ENCODE assay signal across 11 mouse cellular contexts in genomic region chr9:107618098-107618497, GRCm38 (mm10). TPM values are rescaled to one million over a fixed set of nuclear protein-coding genes. Genes with fewer than 3 reads are reported as not detected.
DNase-seq lines count a peak whose midpoint lies in the region; ATAC-seq and TF ChIP-seq lines count a peak whose summit lies in the region.
"Had no signal": no experiment of that assay in that cellular context is flagged by ENCODE, and none has a peak within 500 bp of the region (broad histone marks: within the 10 kb centered on the region; RNA-seq: fewer than 3 reads in every experiment).

No protein-coding gene starts in this region.

- no peak overlapping the region for H3K4me3 ChIP-seq in embryonic facial prominence, embryonic 12.5 days
- H3K4me3 ChIP-seq in embryonic facial prominence, embryonic 10.5 days, result no peak overlapping the region
- H3K4me3 ChIP-seq in kidney, embryonic 15.5 days (replicated peaks), result no peak overlapping the region
- no peak overlapping the region for H3K4me3 ChIP-seq in ES-Bruce4 (ENCODE audit: low read depth, low read length)
- H3K4me3 ChIP-seq in intestine, postnatal 0 days (ENCODE audit: low read depth, low read length), result no peak overlapping the region

- no peak overlapping the region for H3K9ac ChIP-seq in embryonic facial prominence, embryonic 12.5 days
- H3K9ac ChIP-seq in kidney, embryonic 15.5 days, result no peak overlapping the region
- no peak overlapping the region for H3K9ac ChIP-seq in ES-Bruce4 (ENCODE audit: low read depth, poor library complexity, severe bottlenecking)
- H3K9ac ChIP-seq in intestine, postnatal 0 days (ENCODE audit: low read depth, low read length), result 0 out of 2 replicates have a peak overlapping the region, but pooled peaks have one; percentile 26

- peaks cover 78% of the 10 kb centered on the region for H3K36me3 ChIP-seq in embryonic facial prominence, embryonic 12.5 days
- H3K36me3 ChIP-seq in embryonic facial prominence, embryonic 10.5 days (replicated peaks), result peaks cover 86% of the 10 kb centered on the region
- peaks cover 81% of the 10 kb centered on the region for H3K36me3 ChIP-seq in kidney, embryonic 15.5 days
- H3K36me3 ChIP-seq in ES-Bruce4 (ENCODE audit: control insufficient read depth, insufficient read depth, low read length, poor library complexity, severe bottlenecking), result peaks cover 23% of the 10 kb centered on the region
- H3K36me3 ChIP-seq in intestine, postnatal 0 days (ENCODE audit: control insufficient read depth, insufficient read depth), result peaks cover 68% of the 10 kb centered on the region

- TF ChIP-seq POLR2A in ES-Bruce4 (IDR thresholded peaks at IDR 0.05; ENCODE audit: insufficient read depth, low read length), result no peak

- no peaks in the 10 kb centered on the region for H3K9me3 ChIP-seq in embryonic facial prominence, embryonic 12.5 days
- no peaks in the 10 kb centered on the region for H3K9me3 ChIP-seq in embryonic facial prominence, embryonic 10.5 days
- no peaks in the 10 kb centered on the region for H3K9me3 ChIP-seq in kidney, embryonic 15.5 days (replicated peaks)
- no peaks in the 10 kb centered on the region for H3K9me3 ChIP-seq in ES-Bruce4 (replicated peaks; ENCODE audit: control insufficient read depth, insufficient read depth, low read length, poor library complexity, severe bottlenecking)
- no peaks in the 10 kb centered on the region for H3K9me3 ChIP-seq in intestine, postnatal 0 days (ENCODE audit: control insufficient read depth)

- TF ChIP-seq CTCF in ES-Bruce4 (IDR thresholded peaks at IDR 0.05; ENCODE audit: low read depth, low read length), result no peak
- TF ChIP-seq CTCF in intestine, postnatal 0 days (IDR thresholded peaks at IDR 0.05; ENCODE audit: low read depth), result no peak

- peaks cover 2% of the 10 kb centered on the region; the same call in 1 of the 2 replicates for H3K4me1 ChIP-seq in embryonic facial prominence, embryonic 12.5 days
- H3K4me1 ChIP-seq in embryonic facial prominence, embryonic 10.5 days, result peaks cover 17% of the 10 kb centered on the region
- H3K4me1 ChIP-seq in kidney, embryonic 15.5 days, result peaks cover 42% of the 10 kb centered on the region
- no peaks in the 10 kb centered on the region for H3K4me1 ChIP-seq in ES-Bruce4 (ENCODE audit: control insufficient read depth, insufficient read depth, low read length)
- peaks cover 21% of the 10 kb centered on the region for H3K4me1 ChIP-seq in intestine, postnatal 0 days (replicated peaks; ENCODE audit: control insufficient read depth, insufficient read depth, low read length)

- no peak for TF ChIP-seq EP300 in ES-Bruce4 (IDR thresholded peaks at IDR 0.05; ENCODE audit: insufficient read depth, low read depth, low read length)

- H3K27ac ChIP-seq in embryonic facial prominence, embryonic 12.5 days, result 0 out of 2 replicates have a peak overlapping the region, but pooled peaks have one; percentile 23
- no peak overlapping the region for H3K27ac ChIP-seq in embryonic facial prominence, embryonic 10.5 days (replicated peaks)
- H3K27ac ChIP-seq in kidney, embryonic 15.5 days, result peak overlapping the region; percentile 89
- peak overlapping the region; percentile 2; the same call in 1 of the 2 replicates for H3K27ac ChIP-seq in ES-Bruce4 (ENCODE audit: insufficient read depth, low read length)
- peak overlapping the region; percentile 93; the same call in 1 of the 2 replicates for H3K27ac ChIP-seq in intestine, postnatal 0 days (ENCODE audit: low read depth, low read length)
- H3K27ac ChIP-seq: macrophage had no signal

- H3K27me3 ChIP-seq in embryonic facial prominence, embryonic 12.5 days, result no peaks in the 10 kb centered on the region
- no peaks in the 10 kb centered on the region for H3K27me3 ChIP-seq in embryonic facial prominence, embryonic 10.5 days (replicated peaks; ENCODE audit: low read depth, poor library complexity, severe bottlenecking)
- H3K27me3 ChIP-seq in kidney, embryonic 15.5 days, result no peaks in the 10 kb centered on the region
- H3K27me3 ChIP-seq in ES-Bruce4 (ENCODE audit: control insufficient read depth, insufficient read depth, low read length, poor library complexity, severe bottlenecking), result no peaks in the 10 kb centered on the region
- no peaks in the 10 kb centered on the region for H3K27me3 ChIP-seq in intestine, postnatal 0 days (replicated peaks; ENCODE audit: control insufficient read depth, insufficient read depth, low read length)
- H3K27me3 ChIP-seq: Patski had no signal

- 86% methylated on average over 6 of the region's 6 CpGs for WGBS in embryonic facial prominence, embryonic 12.5 days
- 90% methylated on average over 6 of the region's 6 CpGs for WGBS in embryonic facial prominence, embryonic 10.5 days
- WGBS in kidney, embryonic 15.5 days, result 85% methylated on average over 6 of the region's 6 CpGs
- 95% methylated on average over 6 of the region's 6 CpGs for whole genome bisulfite sequencing in intestine, postnatal 0 days

- DNase-seq in embryonic facial prominence, embryonic 10.5 days (ENCODE audit: low spot score), result no peak
- no peak for DNase-seq in kidney, adult 8-10 months
- DNase-seq in right cerebral cortex, postnatal 10 days (ENCODE audit: low spot score in 2 of 2), result no peak
- no peak for DNase-seq in urinary bladder, postnatal 25 days (ENCODE audit: low spot score)
- DNase-seq: gastrocnemius, postnatal 25 days had no signal

- H3K4me2 ChIP-seq in embryonic facial prominence, embryonic 12.5 days (replicated peaks), result no peak overlapping the region
- no peak overlapping the region for H3K4me2 ChIP-seq in kidney, embryonic 15.5 days
- H3K4me2 ChIP-seq in intestine, postnatal 0 days (replicated peaks; ENCODE audit: low read depth), result no peak overlapping the region

- no peak for ATAC-seq in embryonic facial prominence, embryonic 12.5 days (ENCODE audit: insufficient number of reproducible peaks, insufficient read depth, low FRiP score, low TSS enrichment)
- ATAC-seq in kidney, embryonic 15.5 days (replicated peaks; ENCODE audit: low FRiP score), result no peak
- no peak for ATAC-seq in intestine, postnatal 0 days

RNA-seq across cellular contexts. Expression of gene Sema3b, which starts 9.1 kb away (rescaled TPM):
- 3.8 and 6.9 TPM in 2 replicates for polyA plus RNA-seq in embryonic facial prominence, embryonic 12.5 days (2016; fragmentation: Nextera tagmentation; extraction: Ambion mirVana)
- 2.7 TPM in 2 replicates for polyA plus RNA-seq in embryonic facial prominence, embryonic 10.5 days (2016; fragmentation: Nextera tagmentation; extraction: Ambion mirVana)
- 21.1 and 22.5 TPM in 2 replicates for polyA plus RNA-seq in kidney, embryonic 15.5 days (2015; fragmentation: Nextera tagmentation; extraction: Ambion mirVana)
- polyA plus RNA-seq in ES-Bruce4 (2011; ENCODE audit: insufficient read depth, insufficient read length, low read depth, missing spikeins), result 15.4 and 16.5 TPM in 2 replicates
- polyA plus RNA-seq in intestine, postnatal 0 days (2015; fragmentation: Nextera tagmentation; extraction: Ambion mirVana), result 37.1 and 37.3 TPM in 2 replicates
- polyA plus RNA-seq: macrophage had no signal

RNA-seq across cellular contexts. Expression of gene Gnai2, which starts 17.1 kb away (rescaled TPM):
- polyA plus RNA-seq in embryonic facial prominence, embryonic 12.5 days (2016; fragmentation: Nextera tagmentation; extraction: Ambion mirVana), result 439 and 443 TPM in 2 replicates
- 334 and 363 TPM in 2 replicates for polyA plus RNA-seq in embryonic facial prominence, embryonic 10.5 days (2016; fragmentation: Nextera tagmentation; extraction: Ambion mirVana)
- polyA plus RNA-seq in kidney, embryonic 15.5 days (2015; fragmentation: Nextera tagmentation; extraction: Ambion mirVana), result 403 and 424 TPM in 2 replicates
- 266 and 284 TPM in 2 replicates for polyA plus RNA-seq in ES-Bruce4 (2011; ENCODE audit: insufficient read depth, insufficient read length, low read depth, missing spikeins)
- 245 and 265 TPM in 2 replicates for polyA plus RNA-seq in intestine, postnatal 0 days (2015; fragmentation: Nextera tagmentation; extraction: Ambion mirVana)

RNA-seq across cellular contexts. Expression of gene Ifrd2, which starts 30.7 kb away (rescaled TPM):
- polyA plus RNA-seq in embryonic facial prominence, embryonic 12.5 days (2016; fragmentation: Nextera tagmentation; extraction: Ambion mirVana), result 35.8 and 36.9 TPM in 2 replicates
- polyA plus RNA-seq in embryonic facial prominence, embryonic 10.5 days (2016; fragmentation: Nextera tagmentation; extraction: Ambion mirVana), result 59.7 and 72.1 TPM in 2 replicates
- polyA plus RNA-seq in kidney, embryonic 15.5 days (2015; fragmentation: Nextera tagmentation; extraction: Ambion mirVana), result 47.8 and 55.8 TPM in 2 replicates
- 43.8 and 45.3 TPM in 2 replicates for polyA plus RNA-seq in ES-Bruce4 (2011; ENCODE audit: insufficient read depth, insufficient read length, low read depth, missing spikeins)
- polyA plus RNA-seq in intestine, postnatal 0 days (2015; fragmentation: Nextera tagmentation; extraction: Ambion mirVana), result 36.9 and 38.9 TPM in 2 replicates

RNA-seq across cellular contexts. Expression of gene Hyal3, which starts 37.5 kb away (rescaled TPM):
- 1.4 and 1.5 TPM in 2 replicates for polyA plus RNA-seq in embryonic facial prominence, embryonic 12.5 days (2016; fragmentation: Nextera tagmentation; extraction: Ambion mirVana)
- polyA plus RNA-seq in embryonic facial prominence, embryonic 10.5 days (2016; fragmentation: Nextera tagmentation; extraction: Ambion mirVana), result 0.48 and 0.96 TPM in 2 replicates
- 1.3 TPM in 2 replicates for polyA plus RNA-seq in kidney, embryonic 15.5 days (2015; fragmentation: Nextera tagmentation; extraction: Ambion mirVana)
- 1.0 and 2.1 TPM in 2 replicates for polyA plus RNA-seq in ES-Bruce4 (2011; ENCODE audit: insufficient read depth, insufficient read length, low read depth, missing spikeins)
- 0.31 and 0.50 TPM in 2 replicates for polyA plus RNA-seq in intestine, postnatal 0 days (2015; fragmentation: Nextera tagmentation; extraction: Ambion mirVana)

RNA-seq across cellular contexts. Expression of gene Naa80, which starts 39.4 kb away (rescaled TPM):
- 15.0 and 15.4 TPM in 2 replicates for polyA plus RNA-seq in embryonic facial prominence, embryonic 12.5 days (2016; fragmentation: Nextera tagmentation; extraction: Ambion mirVana)
- polyA plus RNA-seq in embryonic facial prominence, embryonic 10.5 days (2016; fragmentation: Nextera tagmentation; extraction: Ambion mirVana), result 18.9 and 20.3 TPM in 2 replicates
- polyA plus RNA-seq in kidney, embryonic 15.5 days (2015; fragmentation: Nextera tagmentation; extraction: Ambion mirVana), result 16.0 and 19.3 TPM in 2 replicates
- 18.6 and 21.1 TPM in 2 replicates for polyA plus RNA-seq in ES-Bruce4 (2011; ENCODE audit: insufficient read depth, insufficient read length, low read depth, missing spikeins)
- polyA plus RNA-seq in intestine, postnatal 0 days (2015; fragmentation: Nextera tagmentation; extraction: Ambion mirVana), result 20.4 and 21.4 TPM in 2 replicates
